Mouse (Mus musculus) stomach, adult 2 months (tissue): Measurements from ENCODE around the gene Gm4175. TPM values are rescaled to one million over a fixed set of nuclear protein-coding genes. Genes with fewer than 3 reads are reported as not detected.

Experiments
- polyA plus RNA-seq: library from polyadenylated mRNA; depleted of rRNA; stranded (reverse); fragments of >200 nt; gene quantifications from 2 replicates; pipeline ENCODE4 v1.2.3, GENCODE M21; 2012; rRNA removed

Gene Gm4175
- polyA plus RNA-seq = not detected in 2 replicates

GRCm38 (mm10) chr7:21761375-21761774, at the start of gene Gm4175:
Gene Gm4175 (minus strand): TSS chr7:21761475.

GRCm38 (mm10) chr7:21796628-21797027, 35.4 kb upstream of the Gm4175 start, which contains the start of gene Gm4177:
Gene Gm4177 (minus strand): TSS chr7:21796728.

Other genes starting within 250 kb of the Gm4175 start
- gene Vmn1r130, start 249.7 kb downstream of the Gm4175 start, polyA plus RNA-seq = not detected in 2 replicates
- gene Vmn1r131, start 215.4 kb downstream of the Gm4175 start, polyA plus RNA-seq = not detected in 2 replicates
- not detected in 2 replicates for gene Vmn1r132, start 147.4 kb downstream of the Gm4175 start, polyA plus RNA-seq
- not detected in 2 replicates for gene Gm4177, start 35.3 kb upstream of the Gm4175 start, polyA plus RNA-seq
- not detected in 2 replicates for gene Vmn1r135, start 70.9 kb upstream of the Gm4175 start, polyA plus RNA-seq
- not detected in 2 replicates for gene Gm5725, start 82.8 kb upstream of the Gm4175 start, polyA plus RNA-seq
- gene Gm5891, start 159.8 kb upstream of the Gm4175 start, polyA plus RNA-seq = not detected in 2 replicates
- not detected in 2 replicates for gene Vmn1r137, start 233.1 kb upstream of the Gm4175 start, polyA plus RNA-seq